Mouse (Mus musculus): Measurements from ENCODE around the gene Pdxk. TPM values are rescaled to one million over a fixed set of nuclear protein-coding genes. Genes with fewer than 3 reads are reported as not detected.

The Pdxk gene
- polyA plus RNA-seq, 2 experiments: 8.9 to 9.8 TPM

DNA sequence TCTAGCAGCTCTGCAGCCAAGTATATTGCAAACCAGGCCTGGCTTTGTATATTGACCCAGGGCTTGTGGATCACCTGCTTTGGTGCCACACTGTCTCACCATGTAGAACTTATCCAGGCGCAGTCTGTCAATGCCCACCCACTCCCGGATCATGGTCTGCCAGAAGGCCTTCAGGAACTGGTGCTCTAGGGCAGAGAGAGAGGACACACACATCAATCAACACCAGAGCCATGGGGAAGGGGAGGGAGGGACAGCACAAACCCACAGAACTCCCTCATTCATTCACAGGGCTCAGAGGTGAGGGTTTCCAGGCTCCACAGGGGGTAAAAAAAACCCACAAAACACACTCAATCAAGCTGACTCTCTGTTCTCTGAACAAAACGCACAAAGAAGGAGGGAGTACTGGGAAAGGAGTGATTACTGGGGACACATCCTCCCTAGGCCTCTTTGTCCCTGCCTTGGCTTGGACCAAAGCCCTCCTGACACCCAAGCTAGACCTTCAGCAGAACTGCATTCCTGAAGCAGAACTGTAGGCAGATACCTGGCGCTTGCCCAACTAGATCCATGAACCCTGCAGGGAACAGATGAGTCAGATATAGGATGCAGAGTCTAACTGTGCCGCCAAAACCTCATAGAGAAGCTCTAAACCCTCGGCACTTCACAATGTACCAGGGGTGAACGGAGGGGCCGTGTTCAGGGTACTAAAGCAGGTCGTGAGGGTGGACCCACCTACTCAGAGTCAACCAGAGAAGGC is 55.6 kb downstream of the Pdxk start:
- H3K27ac ChIP-seq (replicated peaks; ENCODE audit: low read depth, low read length): no peak overlapping the region
- TF ChIP-seq POLR2A (IDR thresholded peaks at IDR 0.05; ENCODE audit: borderline replicate concordance, extremely low read depth, insufficient read depth, insufficient read length): no peak
- DNase-seq (ENCODE audit: low spot score) (no peak), ATAC-seq (ENCODE audit: low FRiP score, low read depth) (no peak)
- H3K9ac ChIP-seq (ENCODE audit: low read depth, low read length, severe bottlenecking): no peak overlapping the region
- H3K4me2 ChIP-seq (replicated peaks; ENCODE audit: low read depth, low read length, severe bottlenecking): no peak overlapping the region
- WGBS: 86% methylated on average over 9 of the region's 9 CpGs
- H3K36me3 ChIP-seq (ENCODE audit: control insufficient read depth, insufficient read depth, low read length): peaks cover 66% of the 10 kb centered on the region
- H3K4me3 ChIP-seq (replicated peaks; ENCODE audit: low read length): no peak overlapping the region
- no peaks in the 10 kb centered on the region for H3K4me1 ChIP-seq (ENCODE audit: control insufficient read depth, insufficient read depth, low read length)
- no peaks in the 10 kb centered on the region for H3K27me3 ChIP-seq (ENCODE audit: control insufficient read depth, insufficient read depth, low read length)
- H3K9me3 ChIP-seq (ENCODE audit: control insufficient read depth, low read length): no peaks in the 10 kb centered on the region

DNA sequence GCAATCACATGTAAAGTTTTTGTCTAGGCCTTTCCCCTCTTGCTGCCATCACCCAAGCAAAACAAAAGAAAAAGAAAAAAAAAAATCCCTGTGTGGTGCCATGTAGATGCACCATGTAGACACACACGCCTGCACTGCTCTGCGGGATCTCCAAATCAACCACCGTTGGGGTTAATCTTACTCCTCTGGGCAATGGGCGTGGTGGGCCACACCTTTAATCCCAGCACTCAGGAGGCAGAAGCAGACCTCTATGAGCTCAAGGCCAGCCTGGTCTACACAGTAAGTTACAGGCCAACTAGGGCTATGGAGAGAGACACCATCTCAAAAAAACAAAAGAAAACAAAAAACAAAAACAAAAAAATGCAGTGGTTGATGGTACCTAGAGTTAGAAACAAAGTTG is 57.6 kb downstream of the Pdxk start:
- no peak overlapping the region for H3K9ac ChIP-seq (ENCODE audit: low read depth, low read length, severe bottlenecking)
- ATAC-seq (ENCODE audit: low FRiP score, low read depth): no peak
- H3K4me2 ChIP-seq (replicated peaks; ENCODE audit: low read depth, low read length, severe bottlenecking): no peak overlapping the region
- DNase-seq (ENCODE audit: low spot score): no peak
- no peaks in the 10 kb centered on the region for H3K27me3 ChIP-seq (ENCODE audit: control insufficient read depth, insufficient read depth, low read length)
- no peaks in the 10 kb centered on the region for H3K9me3 ChIP-seq (ENCODE audit: control insufficient read depth, low read length)
- H3K4me3 ChIP-seq (replicated peaks; ENCODE audit: low read length): no peak overlapping the region
- 92% methylated on average over 4 of the region's 4 CpGs for WGBS
- H3K27ac ChIP-seq (replicated peaks; ENCODE audit: low read depth, low read length): no peak overlapping the region
- H3K36me3 ChIP-seq (ENCODE audit: control insufficient read depth, insufficient read depth, low read length): peaks cover 87% of the 10 kb centered on the region
- no peaks in the 10 kb centered on the region for H3K4me1 ChIP-seq (ENCODE audit: control insufficient read depth, insufficient read depth, low read length)
- no peak for TF ChIP-seq POLR2A (IDR thresholded peaks at IDR 0.05; ENCODE audit: borderline replicate concordance, extremely low read depth, insufficient read depth, insufficient read length)

DNA sequence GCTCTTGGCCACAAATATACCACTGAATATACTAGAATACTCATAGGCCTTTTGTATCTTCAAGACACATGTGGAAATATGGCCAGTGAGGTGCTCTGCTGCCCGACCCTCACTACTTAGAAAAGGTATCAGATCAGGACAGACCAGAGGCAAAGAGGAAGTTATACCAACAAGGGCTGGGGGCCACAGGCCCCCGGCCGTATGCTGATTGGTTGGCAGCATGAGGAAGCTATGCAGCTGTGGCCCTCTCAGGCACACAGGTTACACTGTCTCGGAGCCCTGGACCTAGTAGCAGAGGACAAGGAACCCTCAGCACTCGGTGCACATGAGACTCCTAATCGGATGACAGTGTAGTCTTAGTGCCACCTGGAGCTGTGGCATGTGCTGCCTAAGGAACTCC is 58.6 kb downstream of the Pdxk start:
- WGBS: 89% methylated on average over 6 of the region's 6 CpGs
- ATAC-seq (ENCODE audit: low FRiP score, low read depth) (no peak), DNase-seq (ENCODE audit: low spot score) (no peak)
- Histone ChIP-seq H3K4me3 (replicated peaks; ENCODE audit: low read length) (no peak overlapping the region), H3K36me3 (ENCODE audit: control insufficient read depth, insufficient read depth, low read length) (peaks cover 95% of the 10 kb centered on the region), H3K4me2 (replicated peaks; ENCODE audit: low read depth, low read length, severe bottlenecking) (no peak overlapping the region), H3K9me3 (ENCODE audit: control insufficient read depth, low read length) (no peaks in the 10 kb centered on the region), H3K27me3 (ENCODE audit: control insufficient read depth, insufficient read depth, low read length) (no peaks in the 10 kb centered on the region), H3K9ac (ENCODE audit: low read depth, low read length, severe bottlenecking) (no peak overlapping the region), H3K4me1 (ENCODE audit: control insufficient read depth, insufficient read depth, low read length) (no peaks in the 10 kb centered on the region), H3K27ac (replicated peaks; ENCODE audit: low read depth, low read length) (no peak overlapping the region)
- no peak for TF ChIP-seq POLR2A (IDR thresholded peaks at IDR 0.05; ENCODE audit: borderline replicate concordance, extremely low read depth, insufficient read depth, insufficient read length)

DNA sequence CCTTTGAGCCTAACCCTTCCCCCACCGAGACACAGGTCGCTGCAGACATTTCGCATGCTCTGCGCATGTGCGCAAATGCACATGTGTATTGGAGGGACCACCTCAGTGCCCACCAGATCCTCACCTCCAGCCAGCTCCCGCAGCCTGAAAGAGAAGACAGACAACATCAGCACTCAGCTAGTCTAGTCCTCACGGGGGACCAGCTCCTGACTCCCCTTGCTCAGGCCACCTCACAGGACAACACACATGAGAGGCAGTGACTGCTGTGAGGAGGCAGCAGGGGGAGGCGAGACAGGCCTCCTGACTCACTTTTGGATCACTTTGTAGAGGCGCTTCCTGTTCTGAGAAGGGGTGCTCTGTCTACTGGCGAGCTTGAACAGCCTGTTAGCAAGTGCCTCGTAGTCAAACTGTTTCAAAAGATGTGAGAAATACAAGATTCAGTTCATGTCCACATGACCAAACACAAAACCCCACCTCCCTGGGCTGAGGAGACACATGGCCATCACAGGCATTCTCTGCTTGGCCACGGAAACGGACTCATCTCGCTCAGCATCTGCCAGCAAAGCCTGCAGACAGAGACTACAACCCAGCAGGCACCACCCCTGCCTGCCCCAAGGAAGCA is 62.4 kb downstream of the Pdxk start:
- Histone ChIP-seq H3K27me3 (ENCODE audit: control insufficient read depth, insufficient read depth, low read length) (no peaks in the 10 kb centered on the region), H3K9me3 (ENCODE audit: control insufficient read depth, low read length) (no peaks in the 10 kb centered on the region), H3K9ac (ENCODE audit: low read depth, low read length, severe bottlenecking) (no peak overlapping the region), H3K4me2 (replicated peaks; ENCODE audit: low read depth, low read length, severe bottlenecking) (no peak overlapping the region), H3K4me1 (ENCODE audit: control insufficient read depth, insufficient read depth, low read length) (no peaks in the 10 kb centered on the region), H3K4me3 (replicated peaks; ENCODE audit: low read length) (no peak overlapping the region), H3K27ac (replicated peaks; ENCODE audit: low read depth, low read length) (no peak overlapping the region), H3K36me3 (ENCODE audit: control insufficient read depth, insufficient read depth, low read length) (peaks cover 82% of the 10 kb centered on the region)
- TF ChIP-seq POLR2A (IDR thresholded peaks at IDR 0.05; ENCODE audit: borderline replicate concordance, extremely low read depth, insufficient read depth, insufficient read length): no peak
- WGBS: 92% methylated on average over 14 of the region's 14 CpGs
- ATAC-seq (ENCODE audit: low FRiP score, low read depth): no peak
- no peak for DNase-seq (ENCODE audit: low spot score)

DNA sequence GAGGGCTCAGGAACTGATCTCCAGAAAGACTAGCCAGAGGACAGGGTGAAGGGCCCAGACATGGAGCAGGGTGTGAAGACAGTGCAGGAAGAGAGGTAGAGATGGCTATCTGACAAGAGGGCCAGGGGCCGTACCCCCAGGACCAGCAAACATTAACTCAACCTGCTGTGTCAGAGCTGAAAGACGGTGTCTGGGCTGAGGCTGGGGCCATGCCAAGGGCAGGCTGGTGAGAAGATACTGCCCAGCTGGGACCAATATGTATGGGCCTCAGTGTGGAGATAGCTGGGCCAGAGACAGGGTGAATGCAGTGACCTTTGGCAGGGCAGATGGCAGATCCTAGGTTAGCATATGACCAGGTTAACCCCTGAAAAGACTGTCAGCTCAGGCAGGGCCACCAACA is 63.6 kb downstream of the Pdxk start:
- WGBS: 86% methylated on average over 2 of the region's 2 CpGs
- Histone ChIP-seq H3K4me2 (replicated peaks; ENCODE audit: low read depth, low read length, severe bottlenecking) (no peak overlapping the region), H3K36me3 (ENCODE audit: control insufficient read depth, insufficient read depth, low read length) (peaks cover 69% of the 10 kb centered on the region)

More for the DNA sequence above, 63.6 kb downstream of the Pdxk start:
- H3K9ac ChIP-seq (ENCODE audit: low read depth, low read length, severe bottlenecking): no peak overlapping the region
- H3K9me3 ChIP-seq (ENCODE audit: control insufficient read depth, low read length): no peaks in the 10 kb centered on the region
- TF ChIP-seq POLR2A (IDR thresholded peaks at IDR 0.05; ENCODE audit: borderline replicate concordance, extremely low read depth, insufficient read depth, insufficient read length): no peak
- H3K4me3 ChIP-seq (replicated peaks; ENCODE audit: low read length): no peak overlapping the region
- H3K4me1 ChIP-seq (ENCODE audit: control insufficient read depth, insufficient read depth, low read length): no peaks in the 10 kb centered on the region
- no peak for DNase-seq (ENCODE audit: low spot score)
- H3K27ac ChIP-seq (replicated peaks; ENCODE audit: low read depth, low read length): no peak overlapping the region
- H3K27me3 ChIP-seq (ENCODE audit: control insufficient read depth, insufficient read depth, low read length): no peaks in the 10 kb centered on the region
- no peak for ATAC-seq (ENCODE audit: low FRiP score, low read depth)
